Mouse (Mus musculus) thymus, adult 2 months (tissue): Measurements from ENCODE around the gene Srrm3.

ENCODE experiments used
- CTCF ChIP-seq: fragments of 200-500 bp; IDR thresholded peaks from 2 replicates; pipeline ENCODE4 v1.5.1; 2012; ENCODE audit warnings: mild to moderate bottlenecking, control low read depth, low read length, moderate library complexity, borderline replicate concordance; ENCODE audit not compliant: control insufficient read depth, poor library complexity, insufficient read depth; ENCODE audit errors: extremely low read depth
- POLR2A ChIP-seq: fragments of 200-500 bp; IDR thresholded peaks from 2 replicates; pipeline ENCODE4 v1.6.1; 2012; ENCODE audit warnings: mild to moderate bottlenecking, low read length, control low read depth, moderate library complexity; ENCODE audit not compliant: control insufficient read depth, poor library complexity, insufficient read depth; ENCODE audit errors: extremely low read depth

DNA sequence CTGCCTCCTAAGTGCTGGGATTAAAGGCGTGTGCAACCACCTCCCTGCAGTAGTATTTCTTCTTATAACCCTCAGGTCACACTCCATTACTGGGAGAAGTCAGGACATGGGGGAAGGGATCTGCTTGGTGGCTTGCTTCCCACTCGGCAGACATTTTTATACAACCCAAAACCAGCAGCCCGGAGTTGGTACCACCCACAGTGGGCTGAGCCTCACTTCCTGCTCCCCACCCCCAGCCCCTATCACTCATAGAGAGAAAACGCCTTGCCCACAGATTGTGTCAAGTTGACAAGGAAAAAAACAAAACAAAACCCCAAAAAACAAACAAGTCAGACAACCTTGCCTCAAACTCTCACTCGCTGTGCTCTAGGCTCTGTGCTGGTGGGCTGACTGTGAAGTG lies 106.5 kb downstream of the Srrm3 start:
- TF ChIP-seq CTCF, result no peak
- TF ChIP-seq POLR2A, result no peak
